Mouse (Mus musculus) ES-Bruce4 (cell line): Measurements from ENCODE around the gene Tdpoz2. TPM values are rescaled to one million over a fixed set of nuclear protein-coding genes. Genes with fewer than 3 reads are reported as not detected.
"Not testable (repeated sequence)": the region's sequence is repeated elsewhere in the genome, so short reads cannot be mapped to it uniquely, and the experiment has no call there.

Experiments
- H3K27ac ChIP-seq: 2 replicates; pipeline ENCODE4 v1.5.1; 2012; ENCODE audit warnings: low read length, inconsistent platforms; ENCODE audit not compliant: insufficient read depth
- H3K27me3 ChIP-seq: 2 replicates; pipeline ENCODE4 v1.6.1; 2012; ENCODE audit warnings: mild to moderate bottlenecking, low read length, inconsistent platforms; ENCODE audit not compliant: control insufficient read depth, poor library complexity, insufficient read depth, severe bottlenecking
- H3K36me3 ChIP-seq: 2 replicates; pipeline ENCODE4 v1.6.1; 2012; ENCODE audit warnings: inconsistent platforms, mild to moderate bottlenecking, low read length, moderate library complexity; ENCODE audit not compliant: control insufficient read depth, poor library complexity, insufficient read depth, severe bottlenecking
- H3K4me1 ChIP-seq: one replicate; pipeline ENCODE4 v1.8.1; 2011; ENCODE audit warnings: low read length; ENCODE audit not compliant: control insufficient read depth, insufficient read depth
- H3K4me3 ChIP-seq: 2 replicates; pipeline ENCODE4 v1.5.1; 2011; ENCODE audit warnings: low read depth, mild to moderate bottlenecking, low read length
- H3K9ac ChIP-seq: 2 replicates; pipeline ENCODE4 v1.6.1; 2012; ENCODE audit warnings: low read depth, mild to moderate bottlenecking, inconsistent platforms; ENCODE audit not compliant: poor library complexity, severe bottlenecking
- H3K9me3 ChIP-seq: replicated peaks from 2 replicates; pipeline ENCODE4 v1.6.1; 2012; ENCODE audit warnings: mild to moderate bottlenecking, low read length, inconsistent platforms; ENCODE audit not compliant: control insufficient read depth, poor library complexity, insufficient read depth, severe bottlenecking
- CTCF ChIP-seq: IDR thresholded peaks from one replicate; pipeline ENCODE4 v1.8.1; 2011; ENCODE audit warnings: low read depth, low read length
- EP300 ChIP-seq: IDR thresholded peaks from 2 replicates; pipeline ENCODE4 v1.6.1; 2011; ENCODE audit warnings: low read depth, low read length; ENCODE audit not compliant: insufficient read depth
- POLR2A ChIP-seq: IDR thresholded peaks from one replicate; pipeline ENCODE4 v1.8.1; 2011; ENCODE audit warnings: low read length; ENCODE audit not compliant: insufficient read depth
- polyA plus RNA-seq: library from polyadenylated mRNA; stranded (reverse); fragments of >200 nt; gene quantifications from 2 replicates; pipeline ENCODE4 v1.2.4, GENCODE M21; 2011; ENCODE audit warnings: low read depth; ENCODE audit not compliant: missing spikeins, insufficient read depth, insufficient read length

Tdpoz2 gene
- polyA plus RNA-seq, 1 experiment = not detected

- H3K4me1 ChIP-seq = not testable (repeated sequence)
Measured at GRCm38 (mm10) chr3:93608970-93609369, 43.5 kb downstream of the Tdpoz2 start.

GRCm38 (mm10) chr3:93601903-93602302 is 50.6 kb downstream of the Tdpoz2 start:
- Histone ChIP-seq H3K9ac (no peak overlapping the region), H3K36me3 (no peaks in the 10 kb centered on the region), H3K4me1 (peaks cover 4% of the 10 kb centered on the region), H3K27me3 (no peaks in the 10 kb centered on the region), H3K27ac (no peak overlapping the region), H3K4me3 (no peak overlapping the region), H3K9me3 (peaks cover 5% of the 10 kb centered on the region)
- TF ChIP-seq CTCF (no peak), POLR2A (no peak), EP300 (no peak)

More at GRCm38 (mm10) chr3:93608970-93609369, 43.5 kb downstream of the Tdpoz2 start:
- not testable (repeated sequence) for H3K27me3 ChIP-seq, H3K27ac ChIP-seq, H3K9me3 ChIP-seq, H3K9ac ChIP-seq, H3K4me3 ChIP-seq, H3K36me3 ChIP-seq
- peak; percentile 55 for TF ChIP-seq CTCF

Other genes starting within 250 kb of the Tdpoz2 start
- 1.3 and 1.6 TPM in 2 replicates for gene Tchh, start 210.4 kb downstream of the Tdpoz2 start, polyA plus RNA-seq
- not detected in 2 replicates for gene Tchhl1, start 183.9 kb downstream of the Tdpoz2 start, polyA plus RNA-seq
- 661 and 677 TPM in 2 replicates for gene S100a11, start 132.2 kb downstream of the Tdpoz2 start, polyA plus RNA-seq
- 468 and 470 TPM in 2 replicates for gene S100a10, start 97.6 kb downstream of the Tdpoz2 start, polyA plus RNA-seq
- not detected in 2 replicates for gene Tdpoz1, start 23.6 kb upstream of the Tdpoz2 start, polyA plus RNA-seq
- gene Gm37596, start 40.4 kb upstream of the Tdpoz2 start, polyA plus RNA-seq = 0.65 TPM in 1 of 2 replicates, not detected in the other
- gene Gm5773, start 120.3 kb upstream of the Tdpoz2 start, polyA plus RNA-seq = not detected in 2 replicates
- gene Tdpoz4, start 143.7 kb upstream of the Tdpoz2 start, polyA plus RNA-seq = not detected in 2 replicates
- not detected in 2 replicates for gene Tdpoz3, start 173.3 kb upstream of the Tdpoz2 start, polyA plus RNA-seq